Mouse (Mus musculus) ES-Bruce4 (cell line): ENCODE measurements at regions not wholly inside any gene's neighbourhood (a gene's known extent, or its start where the extent isn't known, plus 50 kb on each side); places are given as distances from the start of the nearest gene placed in this dataset.

ENCODE experiments used
- H3K27ac ChIP-seq: 2 replicates; pipeline ENCODE4 v1.5.1; 2012; ENCODE audit warnings: low read length, inconsistent platforms; ENCODE audit not compliant: insufficient read depth
- H3K27me3 ChIP-seq: 2 replicates; pipeline ENCODE4 v1.6.1; 2012; ENCODE audit warnings: mild to moderate bottlenecking, low read length, inconsistent platforms; ENCODE audit not compliant: control insufficient read depth, poor library complexity, insufficient read depth, severe bottlenecking
- H3K36me3 ChIP-seq: 2 replicates; pipeline ENCODE4 v1.6.1; 2012; ENCODE audit warnings: inconsistent platforms, mild to moderate bottlenecking, low read length, moderate library complexity; ENCODE audit not compliant: control insufficient read depth, poor library complexity, insufficient read depth, severe bottlenecking
- H3K4me1 ChIP-seq: one replicate; pipeline ENCODE4 v1.8.1; 2011; ENCODE audit warnings: low read length; ENCODE audit not compliant: control insufficient read depth, insufficient read depth
- H3K4me3 ChIP-seq: 2 replicates; pipeline ENCODE4 v1.5.1; 2011; ENCODE audit warnings: low read depth, mild to moderate bottlenecking, low read length
- H3K9ac ChIP-seq: 2 replicates; pipeline ENCODE4 v1.6.1; 2012; ENCODE audit warnings: low read depth, mild to moderate bottlenecking, inconsistent platforms; ENCODE audit not compliant: poor library complexity, severe bottlenecking
- H3K9me3 ChIP-seq: replicated peaks from 2 replicates; pipeline ENCODE4 v1.6.1; 2012; ENCODE audit warnings: mild to moderate bottlenecking, low read length, inconsistent platforms; ENCODE audit not compliant: control insufficient read depth, poor library complexity, insufficient read depth, severe bottlenecking
- CTCF ChIP-seq: IDR thresholded peaks from one replicate; pipeline ENCODE4 v1.8.1; 2011; ENCODE audit warnings: low read depth, low read length
- EP300 ChIP-seq: IDR thresholded peaks from 2 replicates; pipeline ENCODE4 v1.6.1; 2011; ENCODE audit warnings: low read depth, low read length; ENCODE audit not compliant: insufficient read depth
- POLR2A ChIP-seq: IDR thresholded peaks from one replicate; pipeline ENCODE4 v1.8.1; 2011; ENCODE audit warnings: low read length; ENCODE audit not compliant: insufficient read depth

DNA sequence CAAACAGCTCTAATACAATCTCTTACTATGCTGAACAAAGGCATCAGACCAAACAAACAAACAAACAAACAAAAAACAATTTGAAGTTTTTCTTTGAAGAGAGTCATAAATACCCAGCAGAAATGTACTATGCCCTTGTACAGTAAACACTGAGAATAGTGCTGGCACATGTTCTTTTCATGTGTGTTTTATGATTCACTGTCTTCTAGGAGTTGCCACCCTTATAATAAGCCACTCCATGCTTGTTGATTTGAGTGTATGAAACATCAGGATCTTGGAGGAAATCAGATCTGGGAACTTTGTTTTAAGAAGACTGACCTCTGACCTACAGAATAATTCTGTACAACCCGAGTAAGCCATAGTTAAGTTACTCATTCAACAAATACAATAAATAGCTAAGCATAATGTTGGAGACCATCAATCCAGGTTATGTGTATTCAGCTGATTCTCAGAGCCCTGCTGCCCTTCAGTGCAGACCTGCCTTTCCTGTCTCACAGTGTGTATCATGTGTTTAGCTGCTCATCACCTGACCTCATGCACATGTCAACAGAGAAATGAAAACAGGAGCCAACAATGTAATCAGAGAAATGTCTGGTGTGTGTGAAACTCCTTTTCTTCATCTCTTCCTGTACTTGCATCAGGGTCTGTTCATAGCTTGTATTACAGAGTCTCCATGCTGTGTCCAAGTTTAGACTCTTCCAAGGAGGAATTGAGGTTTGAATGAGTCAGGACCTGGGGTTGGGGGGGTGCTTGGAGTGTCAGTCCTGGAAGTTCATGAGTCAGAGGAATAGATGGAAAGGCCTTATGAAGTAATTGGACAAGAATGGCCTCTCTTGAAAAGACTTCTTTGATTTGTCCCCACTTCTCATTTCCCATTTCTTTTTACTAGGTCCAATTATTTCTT, 596.8 kb upstream of the Camk1g start:
- no peak for TF ChIP-seq EP300
- TF ChIP-seq CTCF = no peak
- no peak for TF ChIP-seq POLR2A
- H3K4me1 ChIP-seq = no peaks in the 10 kb centered on the region
- H3K9me3 ChIP-seq = no peaks in the 10 kb centered on the region
- no peaks in the 10 kb centered on the region for H3K27me3 ChIP-seq
- no peak overlapping the region for H3K4me3 ChIP-seq
- no peaks in the 10 kb centered on the region for H3K36me3 ChIP-seq
- no peak overlapping the region for H3K9ac ChIP-seq
- H3K27ac ChIP-seq = no peak overlapping the region

DNA sequence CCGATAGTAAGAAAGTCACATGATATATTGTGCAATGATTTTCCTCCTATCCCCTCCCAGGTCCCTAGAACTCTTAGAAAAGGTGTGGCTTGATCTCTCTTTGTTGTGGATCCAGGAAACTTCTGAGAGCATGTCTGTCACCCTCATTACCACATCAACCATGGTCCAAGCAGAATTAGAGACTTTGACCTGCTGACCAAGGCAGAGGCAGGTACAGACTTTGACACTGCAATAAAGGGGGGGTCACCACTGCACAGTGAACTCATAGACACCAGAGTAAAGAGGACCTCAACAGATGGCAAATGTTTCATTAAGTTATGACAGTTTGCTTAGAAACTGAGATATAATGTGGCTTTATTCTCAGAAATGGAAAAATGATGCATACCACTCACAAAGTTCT, 595.2 kb upstream of the Camk1g start:
- Histone ChIP-seq H3K36me3 (no peaks in the 10 kb centered on the region), H3K27me3 (no peaks in the 10 kb centered on the region), H3K9ac (no peak overlapping the region), H3K4me3 (no peak overlapping the region), H3K27ac (no peak overlapping the region), H3K9me3 (no peaks in the 10 kb centered on the region), H3K4me1 (no peaks in the 10 kb centered on the region)
- TF ChIP-seq POLR2A (no peak), EP300 (no peak), CTCF (no peak)

DNA sequence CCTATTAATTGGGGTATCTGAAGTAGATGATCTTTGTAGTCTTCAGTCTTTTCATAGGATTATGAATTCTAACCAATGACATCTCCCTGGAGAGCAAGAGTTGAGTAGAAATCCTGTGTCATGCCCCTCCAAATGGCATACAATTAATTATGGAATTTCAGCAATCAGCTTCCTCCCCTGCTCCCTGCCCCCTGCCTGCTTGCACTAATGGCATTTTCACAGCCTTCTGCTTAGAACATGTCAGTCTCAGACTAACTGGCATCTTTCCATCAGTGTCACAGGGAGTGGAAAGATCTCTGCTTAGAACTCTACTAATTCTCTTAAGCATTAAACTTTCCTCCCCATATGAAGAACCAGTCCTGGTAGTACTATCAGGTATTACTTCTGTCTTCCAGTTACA, 581.8 kb upstream of the Camk1g start:
- TF ChIP-seq CTCF (no peak), EP300 (no peak), POLR2A (no peak)

DNA sequence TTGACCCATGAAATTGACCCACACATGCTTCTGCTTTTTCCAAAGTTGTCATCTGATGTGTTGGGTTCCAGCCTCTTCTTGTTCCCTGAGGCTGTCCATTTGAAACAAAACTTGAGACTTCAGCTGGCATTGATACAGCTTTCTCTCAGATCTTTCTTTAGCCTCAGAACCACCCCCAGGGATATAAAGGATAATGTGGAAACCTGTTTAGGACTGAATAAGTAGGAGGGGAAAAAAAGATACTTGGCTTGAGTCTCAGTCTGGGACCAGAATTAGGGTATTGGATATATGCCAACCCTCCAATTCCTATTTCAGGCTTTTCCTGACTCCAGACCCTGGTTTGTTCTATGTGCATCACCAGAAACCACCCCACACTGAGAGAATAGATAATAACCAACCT, 579.7 kb upstream of the Camk1g start:
- Histone ChIP-seq H3K9me3 (no peaks in the 10 kb centered on the region), H3K4me1 (no peaks in the 10 kb centered on the region), H3K27me3 (no peaks in the 10 kb centered on the region), H3K36me3 (no peaks in the 10 kb centered on the region), H3K9ac (no peak overlapping the region), H3K4me3 (no peak overlapping the region), H3K27ac (no peak overlapping the region)
- TF ChIP-seq POLR2A = no peak
- TF ChIP-seq EP300 = no peak
- TF ChIP-seq CTCF = no peak

More for the DNA sequence above, 581.8 kb upstream of the Camk1g start:
- Histone ChIP-seq H3K27ac (no peak overlapping the region), H3K4me3 (no peak overlapping the region), H3K36me3 (no peaks in the 10 kb centered on the region), H3K9me3 (no peaks in the 10 kb centered on the region), H3K27me3 (no peaks in the 10 kb centered on the region), H3K9ac (no peak overlapping the region), H3K4me1 (no peaks in the 10 kb centered on the region)

DNA sequence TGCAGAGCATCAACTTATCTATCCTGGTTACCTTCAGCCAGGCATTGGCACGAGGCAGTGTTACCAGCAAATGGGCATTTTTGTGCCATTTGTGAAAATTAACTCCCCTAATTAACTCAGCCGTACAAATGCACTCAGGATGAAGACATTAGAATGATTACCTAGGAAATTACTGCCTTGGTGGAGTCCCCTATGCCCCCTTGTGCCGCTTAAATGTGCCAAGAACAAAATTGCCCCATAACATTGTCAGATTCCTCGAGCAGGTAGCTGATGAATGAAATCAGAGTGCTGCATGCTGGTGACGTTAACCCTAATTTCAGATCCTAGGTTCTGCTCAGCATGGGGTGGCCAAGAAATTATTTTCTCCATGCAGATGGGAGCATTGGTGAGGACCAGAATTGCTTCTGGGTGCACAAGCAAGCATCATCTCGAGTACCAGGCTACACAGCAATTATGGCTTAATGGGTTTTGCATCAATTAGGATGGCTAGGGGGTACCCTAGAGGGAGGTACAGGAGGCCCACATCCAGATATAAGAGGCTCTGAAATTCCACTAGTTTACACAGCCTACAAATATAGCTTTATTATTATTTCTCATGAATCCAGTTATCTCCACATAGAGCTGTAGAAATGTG, 577.0 kb upstream of the Camk1g start:
- TF ChIP-seq CTCF (no peak), EP300 (no peak)
- Histone ChIP-seq H3K9ac (no peak overlapping the region), H3K4me1 (no peaks in the 10 kb centered on the region), H3K9me3 (no peaks in the 10 kb centered on the region), H3K4me3 (no peak overlapping the region), H3K27me3 (no peaks in the 10 kb centered on the region; the same call in 1 of the 2 replicates), H3K36me3 (no peaks in the 10 kb centered on the region), H3K27ac (no peak overlapping the region)

DNA sequence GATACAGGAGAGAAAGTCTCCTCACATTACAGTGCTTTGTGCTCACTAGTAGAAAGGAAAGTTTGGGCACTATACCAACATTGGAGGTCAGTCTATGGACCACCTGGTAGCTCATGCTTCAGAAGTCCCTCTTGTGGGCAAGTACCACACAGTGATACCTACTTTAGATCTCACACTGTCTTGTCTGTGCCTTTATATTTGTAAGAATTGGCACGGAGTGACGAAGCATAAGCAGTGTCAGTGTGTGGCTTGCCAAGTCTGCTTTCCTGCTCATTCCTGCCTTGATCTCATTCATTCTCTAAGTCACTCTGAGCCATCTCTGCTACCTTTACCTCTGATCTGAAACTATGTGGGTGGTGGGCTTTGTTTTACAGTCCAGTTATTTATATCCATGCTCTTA, 565.9 kb upstream of the Camk1g start:
- H3K27ac ChIP-seq = no peak overlapping the region
- no peaks in the 10 kb centered on the region for H3K4me1 ChIP-seq
- no peaks in the 10 kb centered on the region for H3K27me3 ChIP-seq
- H3K4me3 ChIP-seq = no peak overlapping the region
- no peaks in the 10 kb centered on the region for H3K9me3 ChIP-seq
- no peaks in the 10 kb centered on the region for H3K36me3 ChIP-seq
- TF ChIP-seq POLR2A = no peak
- no peak for TF ChIP-seq EP300
- TF ChIP-seq CTCF = no peak
- H3K9ac ChIP-seq = no peak overlapping the region
